Mouse (Mus musculus): ENCODE data around the gene Agbl2.

- TF ChIP-seq GATA1 (IDR thresholded peaks at IDR 0.05; ENCODE audit: borderline replicate concordance, low read length) (no peak), FLI1 (IDR thresholded peaks at IDR 0.05; ENCODE audit: low read length) (no peak)
Observed at GRCm38 (mm10) chr2:90823781-90824180, 41.3 kb downstream of the Agbl2 start.

All from megakaryocyte, embryonic 14.5 days (primary cell).